Mouse (Mus musculus): ENCODE data around the gene Chrna5. TPM values are rescaled to one million over a fixed set of nuclear protein-coding genes. Genes with fewer than 3 reads are reported as not detected.

Gene Chrna5
- polyA plus RNA-seq, 1 experiment from 2014 or later, result 4.0 TPM

GRCm38 (mm10) chr9:54981291-54982191 is 861 bp downstream of the Chrna5 start:
- 1% methylated on average over 82 of the region's 85 CpGs for WGBS
- peak; percentile 85 for ATAC-seq

DNA sequence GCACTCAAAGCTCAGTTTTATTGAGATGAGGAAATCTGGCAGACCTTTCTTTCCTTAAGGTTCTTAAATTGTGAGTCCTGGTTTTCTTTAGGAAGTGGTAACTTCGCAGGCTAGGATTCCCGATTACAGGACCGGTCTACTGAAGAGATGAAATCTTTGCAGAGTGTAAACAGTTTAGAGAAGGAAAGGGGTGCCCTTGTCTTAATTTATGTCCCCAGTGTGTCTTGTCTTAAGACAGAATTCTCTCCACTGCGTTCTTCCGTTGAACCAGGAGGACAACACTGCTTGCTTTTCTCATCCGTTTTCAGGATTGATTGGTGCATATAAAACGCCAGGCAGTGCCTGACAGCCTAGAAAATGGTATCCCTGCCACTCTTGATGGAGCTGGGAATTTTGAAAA is 1.7 kb downstream of the Chrna5 start:
- Histone ChIP-seq H3K4me1 (replicated peaks) (peaks cover 29% of the 10 kb centered on the region), H3K27ac (no peak overlapping the region), H3K4me3 (replicated peaks) (peak overlapping the region; percentile 61), H3K9ac (replicated peaks) (peak overlapping the region; percentile 65; the same call in 1 of the 2 replicates), H3K36me3 (no peaks in the 10 kb centered on the region), H3K9me3 (no peaks in the 10 kb centered on the region), H3K4me2 (replicated peaks) (peak overlapping the region; percentile 81), H3K27me3 (peaks cover 64% of the 10 kb centered on the region)
- no peak for ATAC-seq
- 8% methylated on average over 7 of the region's 7 CpGs for WGBS

More at GRCm38 (mm10) chr9:54981291-54982191, 861 bp downstream of the Chrna5 start:
- H3K4me3 ChIP-seq (replicated peaks), result peak overlapping the region; percentile 61
- peak overlapping the region; percentile 65 for H3K9ac ChIP-seq (replicated peaks)
- H3K27ac ChIP-seq, result no peak overlapping the region
- peaks cover 29% of the 10 kb centered on the region for H3K4me1 ChIP-seq (replicated peaks)
- H3K27me3 ChIP-seq, result peaks cover 73% of the 10 kb centered on the region
- H3K4me2 ChIP-seq (replicated peaks), result peak overlapping the region; percentile 81
- H3K36me3 ChIP-seq, result no peaks in the 10 kb centered on the region
- H3K9me3 ChIP-seq, result no peaks in the 10 kb centered on the region

DNA sequence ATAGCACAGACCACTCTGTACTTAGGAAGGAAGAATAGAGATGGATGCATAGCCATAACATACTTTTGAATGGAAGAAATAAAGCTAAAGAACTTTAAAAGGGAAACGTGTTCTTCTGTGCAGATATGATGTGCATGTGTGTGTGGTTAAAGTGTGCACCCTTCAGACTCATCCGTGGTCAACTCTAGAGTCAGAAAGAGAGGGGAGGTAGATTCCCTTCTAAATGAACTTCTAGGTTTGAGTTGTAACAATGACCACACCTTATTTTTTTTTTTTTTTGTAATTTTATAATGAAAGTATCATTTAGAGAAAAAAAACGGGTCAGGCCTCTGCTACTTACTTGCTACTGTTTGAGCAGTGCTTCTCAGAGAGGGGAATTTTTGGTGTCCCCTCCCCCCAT is 9.7 kb downstream of the Chrna5 start:
- H3K27me3 ChIP-seq, result peaks cover 8% of the 10 kb centered on the region
- no peak overlapping the region for H3K4me3 ChIP-seq (replicated peaks)
- no peak overlapping the region for H3K27ac ChIP-seq
- H3K4me2 ChIP-seq (replicated peaks), result no peak overlapping the region
- ATAC-seq, result no peak
- no peak overlapping the region for H3K9ac ChIP-seq (replicated peaks)
- WGBS, result 78% methylated on average over 3 of the region's 3 CpGs
- H3K36me3 ChIP-seq, result no peaks in the 10 kb centered on the region
- H3K9me3 ChIP-seq, result no peaks in the 10 kb centered on the region
- no peaks in the 10 kb centered on the region for H3K4me1 ChIP-seq (replicated peaks)

- H3K4me3 ChIP-seq (replicated peaks), result no peak overlapping the region
- 0 out of 2 replicates have a peak, but pooled peaks cover 3% of the 10 kb centered on the region for H3K27me3 ChIP-seq
- no peak overlapping the region for H3K4me2 ChIP-seq (replicated peaks)
- H3K9ac ChIP-seq (replicated peaks), result no peak overlapping the region
- H3K4me1 ChIP-seq (replicated peaks), result no peaks in the 10 kb centered on the region
- WGBS, result 35% methylated on average over 3 of the region's 3 CpGs
- no peaks in the 10 kb centered on the region for H3K9me3 ChIP-seq
- no peaks in the 10 kb centered on the region for H3K36me3 ChIP-seq
- ATAC-seq, result no peak
- H3K27ac ChIP-seq, result no peak overlapping the region
Observed at GRCm38 (mm10) chr9:54994381-54994780, 13.7 kb downstream of the Chrna5 start.

DNA sequence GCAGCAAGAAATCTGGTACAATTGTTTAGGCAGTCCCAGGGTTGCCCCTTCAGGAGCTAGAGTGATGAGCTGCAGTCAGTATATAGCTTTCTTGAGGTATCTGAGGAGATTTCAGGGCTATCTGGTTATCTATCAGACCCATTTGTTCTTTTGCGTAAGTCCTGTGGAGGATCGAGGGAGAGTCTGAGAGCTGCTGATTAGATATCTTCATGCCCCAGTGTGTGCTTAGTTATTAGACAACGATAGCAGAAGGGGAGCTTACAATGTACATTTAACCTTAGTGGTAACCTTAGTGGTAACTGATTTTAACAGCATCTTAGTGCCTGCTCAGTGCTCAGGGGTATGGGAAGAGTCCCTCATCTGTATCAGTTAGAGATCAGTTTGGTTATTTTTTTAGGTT is 15.0 kb downstream of the Chrna5 start:
- Histone ChIP-seq H3K9me3 (no peaks in the 10 kb centered on the region), H3K36me3 (no peaks in the 10 kb centered on the region), H3K4me2 (replicated peaks) (no peak overlapping the region), H3K9ac (replicated peaks) (no peak overlapping the region), H3K4me3 (replicated peaks) (no peak overlapping the region), H3K27ac (no peak overlapping the region), H3K4me1 (replicated peaks) (no peaks in the 10 kb centered on the region), H3K27me3 (no peaks in the 10 kb centered on the region)
- ATAC-seq, result no peak
- WGBS, result 90% methylated on average over 3 of the region's 3 CpGs

- Histone ChIP-seq H3K27me3 (no peaks in the 10 kb centered on the region), H3K4me1 (replicated peaks) (no peaks in the 10 kb centered on the region), H3K9me3 (no peaks in the 10 kb centered on the region), H3K27ac (no peak overlapping the region), H3K4me2 (replicated peaks) (no peak overlapping the region), H3K36me3 (no peaks in the 10 kb centered on the region), H3K4me3 (replicated peaks) (no peak overlapping the region), H3K9ac (replicated peaks) (no peak overlapping the region)
- ATAC-seq, result no peak
- WGBS, result 70% methylated on average over 4 of the region's 4 CpGs
Observed at GRCm38 (mm10) chr9:55003609-55004008, 22.9 kb downstream of the Chrna5 start.

DNA sequence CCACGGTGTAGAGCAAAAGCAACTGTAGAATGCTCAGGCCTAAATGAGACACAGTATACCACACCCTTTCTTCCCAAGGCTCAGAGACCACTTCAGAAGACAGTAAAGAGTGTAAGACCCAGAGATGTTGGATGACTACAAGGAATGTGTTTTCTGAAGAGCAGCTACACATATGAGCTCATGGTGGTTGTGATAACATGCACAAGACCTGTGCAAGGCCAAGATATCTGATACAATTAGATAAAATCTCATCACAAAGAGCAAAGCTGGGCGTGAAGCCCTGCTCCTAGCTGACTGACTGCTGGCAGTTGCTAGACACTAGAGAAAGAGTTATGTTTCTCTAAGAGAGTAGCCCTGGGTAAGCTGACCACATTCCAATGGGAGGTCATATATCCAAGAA is 29.0 kb downstream of the Chrna5 start:
- no peak for ATAC-seq
- no peaks in the 10 kb centered on the region for H3K27me3 ChIP-seq
- no peak overlapping the region for H3K9ac ChIP-seq (replicated peaks)
- H3K27ac ChIP-seq, result no peak overlapping the region
- H3K9me3 ChIP-seq, result no peaks in the 10 kb centered on the region
- no peak overlapping the region for H3K4me2 ChIP-seq (replicated peaks)
- WGBS, result 91% methylated on average over 2 of the region's 2 CpGs
- no peak overlapping the region for H3K4me3 ChIP-seq (replicated peaks)
- H3K36me3 ChIP-seq, result peaks cover 3% of the 10 kb centered on the region
- no peaks in the 10 kb centered on the region for H3K4me1 ChIP-seq (replicated peaks)

- H3K4me1 ChIP-seq (replicated peaks), result no peaks in the 10 kb centered on the region
- H3K27me3 ChIP-seq, result no peaks in the 10 kb centered on the region
- no peaks in the 10 kb centered on the region for H3K9me3 ChIP-seq
- H3K4me2 ChIP-seq (replicated peaks), result no peak overlapping the region
- H3K27ac ChIP-seq, result no peak overlapping the region
- no peak for ATAC-seq
- H3K36me3 ChIP-seq, result peaks cover 12% of the 10 kb centered on the region
- no peak overlapping the region for H3K4me3 ChIP-seq (replicated peaks)
- 57% methylated on average over 6 of the region's 6 CpGs for WGBS
- H3K9ac ChIP-seq (replicated peaks), result no peak overlapping the region
Observed at GRCm38 (mm10) chr9:55010588-55011350, 30.1 kb downstream of the Chrna5 start.

GRCm38 (mm10) chr9:55016926-55017325 is 36.2 kb downstream of the Chrna5 start:
- Histone ChIP-seq H3K4me2 (replicated peaks) (no peak overlapping the region), H3K9me3 (no peaks in the 10 kb centered on the region), H3K4me1 (replicated peaks) (no peaks in the 10 kb centered on the region), H3K27ac (no peak overlapping the region), H3K36me3 (peaks cover 22% of the 10 kb centered on the region), H3K9ac (replicated peaks) (no peak overlapping the region), H3K27me3 (no peaks in the 10 kb centered on the region), H3K4me3 (replicated peaks) (no peak overlapping the region)
- WGBS, result 83% methylated on average over 3 of the region's 3 CpGs
- no peak for ATAC-seq

DNA sequence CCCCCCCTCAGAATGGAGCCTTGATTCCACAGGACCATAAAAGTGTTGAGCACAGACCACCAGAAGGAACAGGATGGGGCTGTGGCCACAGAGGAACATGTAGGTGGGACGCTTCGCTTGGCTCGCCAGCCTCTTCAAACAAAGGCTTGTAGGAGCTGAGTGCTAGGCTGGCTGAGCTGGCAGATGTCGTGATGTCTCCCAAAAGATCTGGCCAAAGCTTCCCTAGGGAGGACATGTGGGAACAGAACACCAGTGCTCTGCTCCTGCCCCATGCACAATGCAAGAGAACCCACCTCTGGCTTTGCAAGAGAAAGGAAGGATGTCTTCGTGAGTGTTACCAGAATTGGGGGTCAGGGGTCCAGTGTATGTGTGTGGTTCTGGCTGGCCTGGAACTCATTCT is 42.6 kb downstream of the Chrna5 start:
- no peak for ATAC-seq

GRCm38 (mm10) chr9:55023902-55024583 is 43.4 kb downstream of the Chrna5 start:
- Histone ChIP-seq H3K4me2 (replicated peaks) (no peak overlapping the region), H3K27me3 (peaks cover 42% of the 10 kb centered on the region), H3K27ac (no peak overlapping the region), H3K9me3 (no peaks in the 10 kb centered on the region), H3K4me3 (replicated peaks) (no peak overlapping the region), H3K4me1 (replicated peaks) (peaks cover 24% of the 10 kb centered on the region), H3K9ac (replicated peaks) (no peak overlapping the region), H3K36me3 (peaks cover 5% of the 10 kb centered on the region; the same call in 1 of the 2 replicates)
- WGBS, result 44% methylated on average over 13 of the region's 13 CpGs
- ATAC-seq, result no peak

More for the DNA sequence above, 42.6 kb downstream of the Chrna5 start:
- H3K4me2 ChIP-seq (replicated peaks), result no peak overlapping the region
- no peak overlapping the region for H3K9ac ChIP-seq (replicated peaks)
- peaks cover 42% of the 10 kb centered on the region for H3K27me3 ChIP-seq
- H3K27ac ChIP-seq, result no peak overlapping the region
- no peaks in the 10 kb centered on the region for H3K9me3 ChIP-seq
- peaks cover 5% of the 10 kb centered on the region; the same call in 1 of the 2 replicates for H3K36me3 ChIP-seq
- H3K4me1 ChIP-seq (replicated peaks), result peaks cover 24% of the 10 kb centered on the region
- WGBS, result 82% methylated on average over 5 of the region's 5 CpGs
- H3K4me3 ChIP-seq (replicated peaks), result no peak overlapping the region

Measured in midbrain, embryonic 13.5 days (tissue).